Mouse (Mus musculus) ovary, adult 18-20 months (tissue): ENCODE measurements at regions not wholly inside any gene's neighbourhood (a gene's known extent, or its start where the extent isn't known, plus 50 kb on each side); places are given as distances from the start of the nearest gene placed in this dataset.
A peak's percentile ranks its signal among the peaks of the same experiment; 100 is the strongest.

Experiments
- DNase-seq: peaks from one replicate; pipeline ENCODE4 v3.0.0; 2022; ENCODE audit warnings: low spot score, mixed read lengths

- DNase-seq, result no peak
Measured at GRCm38 (mm10) chr10:37447333-37448204, 308.8 kb upstream of the Marcks start.

GRCm38 (mm10) chr10:37439863-37440613 is 301.3 kb upstream of the Marcks start:
- DNase-seq, result no peak

- no peak for DNase-seq
Measured at GRCm38 (mm10) chr10:37438312-37438711, 299.6 kb upstream of the Marcks start.

GRCm38 (mm10) chr10:37436849-37437248 is 298.1 kb upstream of the Marcks start:
- DNase-seq, result no peak

GRCm38 (mm10) chr10:37434229-37434628 is 295.5 kb upstream of the Marcks start:
- no peak for DNase-seq

GRCm38 (mm10) chr10:37423047-37423446 is 284.3 kb upstream of the Marcks start:
- DNase-seq, result no peak

DNA sequence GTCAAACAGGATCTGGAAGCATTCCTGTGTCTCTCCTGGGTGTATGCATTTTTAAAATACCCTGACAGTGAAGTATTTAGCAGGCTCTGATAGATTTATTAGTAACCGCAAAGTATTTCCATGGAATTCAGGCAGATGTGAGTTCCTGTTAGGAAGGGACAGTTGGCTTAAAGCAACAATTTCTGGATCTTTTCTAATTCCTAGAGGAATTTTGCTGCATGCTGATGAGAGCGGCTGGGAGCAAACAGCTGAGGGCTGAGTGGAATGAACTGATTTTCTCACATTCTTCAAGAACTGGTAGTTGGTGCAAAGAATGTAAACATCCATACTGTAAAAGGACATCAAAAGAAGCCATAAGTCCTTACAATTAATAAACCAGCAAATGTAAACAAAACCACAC is 283.9 kb upstream of the Marcks start:
- no peak for DNase-seq

GRCm38 (mm10) chr10:37416321-37416720 is 277.6 kb upstream of the Marcks start:
- no peak for DNase-seq

DNA sequence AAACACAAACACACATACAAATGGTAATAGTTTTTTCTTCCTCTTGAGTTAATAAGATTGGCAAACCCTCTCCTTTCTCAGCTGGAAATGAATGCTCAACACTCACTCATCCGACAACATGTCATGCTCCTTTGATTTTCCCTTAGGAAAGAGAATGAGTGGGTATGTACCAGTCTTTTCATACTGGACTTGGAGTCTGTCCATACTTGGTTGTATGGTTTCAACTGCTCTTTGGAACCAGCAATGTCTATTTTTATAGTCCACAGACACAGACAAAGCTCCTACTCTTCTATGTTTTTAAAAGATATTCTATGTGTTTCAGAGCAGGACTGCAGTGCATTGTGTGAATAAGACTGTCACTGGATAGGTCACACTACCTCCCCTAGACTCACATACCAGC is 273.7 kb upstream of the Marcks start:
- DNase-seq, result no peak

DNA sequence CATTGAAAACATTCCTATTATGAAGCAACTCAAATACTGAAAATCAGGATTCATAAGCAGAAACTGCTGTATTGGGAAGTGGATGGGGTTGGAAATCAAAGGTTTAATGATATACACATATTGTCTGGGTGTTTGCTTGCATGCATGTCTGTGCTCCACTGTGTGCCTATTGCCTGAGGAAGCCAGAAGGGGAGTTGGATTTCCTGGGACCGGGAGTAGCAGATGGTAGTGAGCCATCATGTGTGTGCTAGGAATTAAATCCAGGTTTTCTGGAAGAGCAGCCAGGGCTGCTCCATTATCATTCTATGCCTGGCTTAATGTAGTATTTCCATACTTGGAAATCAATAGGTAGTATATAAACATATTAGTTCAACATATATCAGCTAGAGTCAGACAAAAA is 271.0 kb upstream of the Marcks start:
- DNase-seq, result no peak

GRCm38 (mm10) chr10:37407487-37407886 is 268.8 kb upstream of the Marcks start:
- no peak for DNase-seq

DNA sequence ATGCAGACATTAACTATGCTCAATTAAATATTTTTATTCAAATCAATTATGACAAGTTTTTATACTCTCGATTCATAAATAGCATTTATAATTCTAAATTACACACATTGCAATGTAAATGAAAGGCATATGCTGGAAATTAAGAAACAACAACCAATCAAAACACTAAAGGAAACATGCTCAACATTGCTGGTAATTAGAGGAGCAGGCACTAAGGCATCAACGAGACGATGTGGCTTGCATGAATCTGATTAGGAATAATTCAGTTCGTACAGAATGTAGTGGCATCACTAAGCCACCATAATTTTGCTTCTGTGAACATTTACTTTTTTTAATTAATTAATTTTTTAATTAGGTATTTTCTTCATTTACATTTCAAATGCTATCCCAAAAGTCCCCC is 266.2 kb upstream of the Marcks start:
- no peak for DNase-seq

- no peak for DNase-seq
Measured at GRCm38 (mm10) chr10:37404407-37404806, 265.7 kb upstream of the Marcks start.

DNA sequence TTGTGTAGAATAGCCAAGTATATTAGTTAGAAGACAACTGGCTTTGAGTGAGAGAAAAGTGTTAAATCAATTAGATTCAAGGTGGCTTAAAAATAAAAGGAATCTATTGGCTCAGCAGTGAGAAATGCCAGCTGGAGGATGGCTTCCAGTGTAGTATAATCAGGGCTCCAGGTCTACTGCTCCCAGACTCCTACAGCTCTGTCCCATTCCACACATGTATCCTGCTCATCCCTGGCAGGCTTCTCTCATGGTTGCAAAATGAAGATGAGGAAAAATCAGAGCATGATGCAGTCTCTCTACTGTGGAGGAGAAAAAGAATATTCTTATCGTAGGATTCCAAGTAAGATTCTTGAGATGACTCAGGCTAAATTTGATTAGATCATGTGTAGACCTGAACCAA is 263.7 kb upstream of the Marcks start:
- no peak for DNase-seq

- DNase-seq, result no peak
Measured at GRCm38 (mm10) chr10:37400991-37401390, 262.3 kb upstream of the Marcks start.

GRCm38 (mm10) chr10:37400379-37400778 is 261.7 kb upstream of the Marcks start:
- no peak for DNase-seq

- DNase-seq, result peak; percentile 2
Measured at GRCm38 (mm10) chr10:37397271-37397991, 258.7 kb upstream of the Marcks start.

DNA sequence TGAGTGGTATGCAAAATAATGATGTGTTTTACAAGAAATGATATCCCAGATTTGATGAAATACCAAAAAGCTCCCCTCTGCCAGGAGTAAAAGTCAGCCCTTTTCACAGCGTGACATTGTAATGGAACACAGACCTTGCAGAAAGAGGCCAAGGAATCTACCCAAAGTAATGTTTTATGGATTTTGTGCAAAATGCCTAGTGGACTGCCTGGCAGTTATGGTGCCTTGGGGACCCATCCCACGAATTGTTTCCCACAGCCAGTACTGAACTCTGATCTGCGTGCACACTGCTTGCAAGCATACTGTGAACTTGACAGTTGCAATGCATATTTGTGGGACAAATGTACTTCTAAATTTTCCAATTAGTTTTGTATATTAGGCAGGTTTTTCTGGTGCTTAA is 251.3 kb upstream of the Marcks start:
- DNase-seq, result no peak

- DNase-seq, result no peak
Measured at GRCm38 (mm10) chr10:37386216-37386615, 247.5 kb upstream of the Marcks start.

DNA sequence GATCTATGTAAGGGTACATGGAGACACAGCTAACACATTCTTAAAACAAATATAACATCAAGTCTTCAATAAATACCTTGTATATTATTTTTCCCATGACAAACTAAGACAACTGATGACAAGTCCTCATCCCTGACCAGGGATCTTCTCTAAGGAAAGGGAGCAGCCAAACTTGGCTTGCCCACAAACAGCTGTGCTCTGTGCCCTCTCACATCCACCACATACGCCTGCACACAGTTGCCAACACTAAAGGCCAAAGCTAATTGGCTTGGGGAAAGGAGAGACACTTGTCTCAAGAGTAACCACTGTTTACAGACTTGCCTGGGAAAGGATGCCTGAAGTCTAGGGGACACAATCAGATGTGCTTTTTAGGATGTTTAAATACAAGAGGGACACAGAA is 241.3 kb upstream of the Marcks start:
- DNase-seq, result no peak

- no peak for DNase-seq
Measured at GRCm38 (mm10) chr10:37378002-37378702, 239.4 kb upstream of the Marcks start.
